Mouse (Mus musculus): ENCODE measurements around the gene Blm.

Blm gene

GRCm38 (mm10) chr7:80406186-80406585 lies 128.7 kb downstream of the Blm start:
- DNase-seq (ENCODE audit: low read depth, low spot score) = no peak

GRCm38 (mm10) chr7:80405188-80405695 lies 129.7 kb downstream of the Blm start, which contains the start of gene Furin:
Furin (minus strand) TSS chr7:80405436.
- no peak for DNase-seq (ENCODE audit: low read depth, low spot score)
